Comparison of ENCODE assay signal across 11 mouse cellular contexts in the genomic region with DNA sequence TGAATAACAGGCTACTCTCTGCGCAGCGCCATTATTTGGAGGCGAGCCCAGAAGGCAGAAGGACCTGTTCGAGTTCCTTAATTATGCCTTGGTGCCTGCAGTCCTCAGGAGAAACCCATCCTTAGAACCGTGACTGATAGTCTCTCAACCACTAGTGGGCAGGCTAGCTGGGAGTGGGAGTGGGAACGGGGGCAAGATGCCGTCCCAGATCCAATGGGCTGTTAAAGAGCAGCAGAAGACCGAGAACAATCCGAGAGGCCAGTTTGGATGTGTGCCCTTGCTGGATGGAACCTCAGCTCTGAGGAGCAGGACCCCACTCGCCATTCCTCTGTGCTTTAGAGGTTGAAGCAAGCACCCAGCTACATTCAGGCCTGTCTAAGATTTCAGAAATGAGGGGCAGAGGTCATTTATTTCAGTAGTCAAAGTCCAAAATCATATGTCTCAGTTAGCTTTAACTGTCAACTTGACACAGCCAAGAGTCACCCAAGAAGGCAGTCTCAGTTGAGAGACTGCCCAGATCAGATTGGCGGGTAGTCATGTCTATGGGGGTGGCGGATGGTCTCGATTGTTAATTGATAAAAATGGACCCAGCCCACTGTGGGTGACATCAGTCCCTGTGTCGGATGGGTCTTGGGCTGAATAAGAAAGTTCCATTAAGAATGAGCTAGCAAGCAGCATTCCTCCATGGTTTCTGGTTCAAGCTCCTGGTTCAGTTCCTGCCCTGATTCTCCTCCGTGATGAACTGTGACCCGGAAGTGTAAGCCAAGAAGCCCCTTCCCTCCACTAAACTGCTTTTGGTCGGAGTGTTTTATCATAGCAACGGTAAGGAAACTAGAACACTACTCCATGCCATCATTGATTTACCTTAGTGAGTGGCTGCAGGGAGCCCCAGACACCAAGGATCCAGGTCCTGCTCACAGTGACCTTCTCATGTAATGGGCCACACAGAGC. TPM values are rescaled to one million over a fixed set of nuclear protein-coding genes. Genes with fewer than 3 reads are reported as not detected.
DNase-seq lines count a peak whose midpoint lies in the region; ATAC-seq and TF ChIP-seq lines count a peak whose summit lies in the region.
"Had no signal": no experiment of that assay in that cellular context is flagged by ENCODE, and none has a peak within 500 bp of the region (broad histone marks: within the 10 kb centered on the region; RNA-seq: fewer than 3 reads in every experiment).

No protein-coding gene starts in this region.

- H3K79me2 ChIP-seq in myocyte (ENCODE audit: control insufficient read depth, insufficient read depth) = no peaks in the 10 kb centered on the region

- ATAC-seq in heart, embryonic 13.5 days (ENCODE audit: extremely low read depth, insufficient number of reproducible peaks, low FRiP score, low TSS enrichment) = no peak
- ATAC-seq in erythroblast, adult 5-6 weeks (replicated peaks; ENCODE audit: low FRiP score, poor library complexity, severe bottlenecking) = no peak

- WGBS in heart, embryonic 13.5 days = 66% methylated on average over 18 of the region's 18 CpGs
- 43% methylated on average over 18 of the region's 18 CpGs for WGBS in spleen, adult 2 months

- peak; percentile 25; the same call in 1 of the 2 replicates for TF ChIP-seq CTCF in spleen, adult 2 months (IDR thresholded peaks at IDR 0.05; ENCODE audit: extremely low read depth, insufficient read depth, insufficient read length, insufficient replicate concordance)

- no peaks in the 10 kb centered on the region for H3K9me3 ChIP-seq in heart, embryonic 13.5 days
- H3K9me3 ChIP-seq: hindbrain, embryonic 15.5 days; midbrain, embryonic 10.5 days had no signal

- 0 out of 2 replicates have a peak overlapping the region, but pooled peaks have one; percentile 51 for H3K4me2 ChIP-seq in heart, embryonic 13.5 days
- peak overlapping the region; percentile 49 for H3K4me2 ChIP-seq in myocyte (ENCODE audit: low read depth)

- no peak overlapping the region for H3K9ac ChIP-seq in heart, embryonic 13.5 days
- H3K9ac ChIP-seq: hindbrain, embryonic 15.5 days had no signal

- no peak for DNase-seq in heart, postnatal 36 days
- DNase-seq in spleen, adult 2 months (ENCODE audit: low read depth in 1 of 2, low spot score in 2 of 2) = no peak
- no peak for DNase-seq in spleen, postnatal 14 days (ENCODE audit: low spot score in 2 of 2)
- peak; percentile 36 for DNase-seq in brain, adult 2 months (ENCODE audit: low read depth, low spot score)
- DNase-seq in left cerebral cortex, adult 18-20 months (ENCODE audit: low spot score in 2 of 2) = no peak
- DNase-seq: cerebellum, adult 9-11 months had no signal

- H3K27me3 ChIP-seq in heart, embryonic 13.5 days (replicated peaks) = no peaks in the 10 kb centered on the region
- H3K27me3 ChIP-seq in spleen, adult 2 months (ENCODE audit: control insufficient read depth, insufficient read depth, low read length) = no peaks in the 10 kb centered on the region
- no peaks in the 10 kb centered on the region for H3K27me3 ChIP-seq in myocyte (ENCODE audit: control insufficient read depth, insufficient read depth, insufficient read length)
- H3K27me3 ChIP-seq: hindbrain, embryonic 15.5 days had no signal

- intact Hi-C loops in heart, postnatal 36 days (cut with DNase I) = loop anchor here (5.0 kb wide), 2 partner anchors 70 to 110 kb away; no protein-coding TSS in a partner anchor

- H3K4me3 ChIP-seq in heart, embryonic 13.5 days = no peak overlapping the region
- H3K4me3 ChIP-seq in spleen, adult 2 months (ENCODE audit: extremely low read depth, insufficient read depth, insufficient read length) = no peak overlapping the region
- peak overlapping the region; percentile 16 for H3K4me3 ChIP-seq in myocyte

- peaks cover 44% of the 10 kb centered on the region for H3K4me1 ChIP-seq in heart, embryonic 13.5 days
- peaks cover 34% of the 10 kb centered on the region for H3K4me1 ChIP-seq in spleen, adult 2 months (ENCODE audit: control insufficient read depth, insufficient read depth, insufficient read length)

- H3ac ChIP-seq in myocyte (ENCODE audit: control insufficient read depth, insufficient read length) = no peak overlapping the region

- TF ChIP-seq POLR2A in spleen, adult 2 months (IDR thresholded peaks at IDR 0.05; ENCODE audit: low read depth, low read length) = no peak
- no peak for TF ChIP-seq POLR2A in myocyte (IDR thresholded peaks at IDR 0.05; ENCODE audit: insufficient read length, low read depth)

- H3K36me3 ChIP-seq in heart, embryonic 13.5 days = no peaks in the 10 kb centered on the region
- no peaks in the 10 kb centered on the region for H3K36me3 ChIP-seq in spleen, adult 2 months (ENCODE audit: control insufficient read depth, insufficient read depth, low read length)
- no peaks in the 10 kb centered on the region for H3K36me3 ChIP-seq in myocyte (ENCODE audit: control insufficient read depth, insufficient read depth)
- H3K36me3 ChIP-seq: hindbrain, embryonic 15.5 days; midbrain, embryonic 10.5 days had no signal

- no peak overlapping the region for H3K27ac ChIP-seq in heart, embryonic 13.5 days (replicated peaks)
- peak overlapping the region; percentile 97 for H3K27ac ChIP-seq in spleen, adult 2 months (ENCODE audit: insufficient read depth, low read length)
- H3K27ac ChIP-seq: hindbrain, embryonic 15.5 days had no signal

TF ChIP-seq in myocyte, 11 proteins besides CTCF, POLR2A, EP300 and RAD21:
- TF ChIP-seq USF1 (IDR thresholded peaks at IDR 0.05; ENCODE audit: low read depth) (no peak), MAX (IDR thresholded peaks at IDR 0.05; ENCODE audit: low read depth) (no peak), E2F4 (IDR thresholded peaks at IDR 0.05; ENCODE audit: insufficient read depth) (no peak), MYOD1 (IDR thresholded peaks at IDR 0.05; ENCODE audit: control insufficient read depth in 1 of 3, insufficient read length in 2 of 3, low read depth in 2 of 3) (no peak), POLR2AphosphoS2 (IDR thresholded peaks at IDR 0.05; ENCODE audit: insufficient read length, low read depth) (no peak), REST (IDR thresholded peaks at IDR 0.05; ENCODE audit: insufficient read depth, insufficient read length) (no peak), SRF (IDR thresholded peaks at IDR 0.05; ENCODE audit: control insufficient read depth, insufficient read length, low read depth) (no peak), TCF12 (IDR thresholded peaks at IDR 0.05; ENCODE audit: insufficient read depth, poor library complexity, severe bottlenecking) (no peak), MYOG (IDR thresholded peaks at IDR 0.05; ENCODE audit: control insufficient read depth in 1 of 3, insufficient read depth in 1 of 3, insufficient read length in 2 of 3, low read depth in 2 of 3) (no peak)

RNA-seq across cellular contexts. Expression of a gene that starts 32.3 kb away (rescaled TPM):
- polyA plus RNA-seq in heart, embryonic 13.5 days (2015; fragmentation: Nextera tagmentation; extraction: Ambion mirVana) = 27.8 and 28.8 TPM in 2 replicates
- total RNA-seq in heart, postnatal 36 days (2021) = 10 to 100 TPM; 33.0 to 33.8 TPM
- polyA plus RNA-seq in spleen, adult 2 months (2012; rRNA removed) = 3.1 and 3.6 TPM in 2 replicates
- polyA plus RNA-seq in myocyte (2012; fragmentation: generic; extraction: Trizol) = 30.8 TPM
- total RNA-seq in erythroblast, adult 5-6 weeks (2015; ENCODE audit: low replicate concordance) = 17.5 and 29.0 TPM in 2 replicates
- total RNA-seq in erythroblast, adult 5-6 weeks (2017; ENCODE audit: low replicate concordance) = 17.3 and 18.9 TPM in 2 replicates
- 10 to 100 TPM; 36.8 to 39.2 TPM for total RNA-seq in left cerebral cortex, adult 18-20 months (2021)

RNA-seq across cellular contexts. Expression of a gene that starts 51.1 kb away (rescaled TPM):
- polyA plus RNA-seq in heart, embryonic 13.5 days (2015; fragmentation: Nextera tagmentation; extraction: Ambion mirVana) = not detected in 2 replicates
- not detected for total RNA-seq in heart, postnatal 36 days (2021)
- polyA plus RNA-seq in spleen, adult 2 months (2012; rRNA removed) = not detected in 2 replicates
- polyA plus RNA-seq in myocyte (2012; fragmentation: generic; extraction: Trizol) = not detected
- not detected in 2 replicates for total RNA-seq in erythroblast, adult 5-6 weeks (2015; ENCODE audit: low replicate concordance)
- total RNA-seq in erythroblast, adult 5-6 weeks (2017; ENCODE audit: low replicate concordance) = not detected in 2 replicates
- not detected for total RNA-seq in left cerebral cortex, adult 18-20 months (2021)
- polyA plus RNA-seq: hindbrain, embryonic 15.5 days had no signal
